Mouse (Mus musculus) T-helper 17 cell (primary cell): ENCODE data around the gene Gpr89.

ENCODE experiments used
- in situ Hi-C, 2 experiments: fragments of 300-600 bp; cut with MboI, MseI; formaldehyde crosslinking; loops; 1 replicate in 1 of 2; 2 replicates in 1 of 2; pipeline ENCODE4 v1.15.1; 2025; ENCODE audit warnings: high pct_unique_total_duplicates in 2 of 2

Gpr89 gene

DNA sequence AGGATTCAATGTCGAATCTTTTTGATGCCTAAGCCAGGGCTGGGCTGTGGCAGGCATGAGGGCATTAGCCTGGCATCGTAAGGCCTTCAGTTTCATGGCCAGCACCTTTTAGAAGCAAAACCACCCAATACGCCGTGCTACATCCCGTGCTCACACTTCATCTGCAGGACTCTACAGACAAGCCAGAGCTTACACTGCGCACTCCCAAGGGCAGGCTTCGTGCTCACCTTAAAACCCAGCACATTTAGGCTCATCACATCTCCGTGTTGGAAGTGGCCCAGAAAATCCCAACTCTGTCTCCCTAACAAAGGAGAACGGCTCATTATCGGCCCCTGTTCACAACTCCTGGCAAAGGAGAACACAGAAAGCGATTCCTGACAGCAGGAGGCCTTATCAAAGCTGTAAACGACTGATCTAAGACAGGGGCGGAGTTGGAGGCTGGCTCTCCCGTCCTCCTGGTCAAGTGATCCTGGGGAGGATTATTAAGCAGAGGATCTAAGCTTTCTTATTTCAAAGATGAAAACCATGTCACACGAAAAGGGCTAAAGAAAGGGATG, 76.8 kb downstream of the Gpr89 start:
- in situ Hi-C loops, result no loop called here

DNA sequence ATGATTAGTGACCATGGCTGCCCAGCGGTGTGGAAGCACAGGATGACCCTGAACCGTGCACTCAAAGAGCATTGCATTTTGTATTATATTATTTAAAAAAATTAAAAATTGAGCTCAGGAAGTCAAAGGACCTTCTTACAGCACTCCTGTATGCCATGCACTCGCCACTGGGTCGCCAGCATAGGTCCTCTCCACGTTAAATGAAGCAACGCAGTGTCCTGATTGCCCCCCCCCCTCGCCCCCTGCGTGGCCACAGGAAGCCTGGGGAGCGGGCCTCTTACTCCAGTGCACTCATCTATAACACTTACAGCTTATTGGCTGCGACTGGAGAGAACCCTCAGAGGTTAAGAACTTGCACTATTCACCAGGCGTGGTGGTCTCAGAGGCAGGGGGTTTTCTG, 79.9 kb downstream of the Gpr89 start:
- in situ Hi-C loops, result no loop called here

DNA sequence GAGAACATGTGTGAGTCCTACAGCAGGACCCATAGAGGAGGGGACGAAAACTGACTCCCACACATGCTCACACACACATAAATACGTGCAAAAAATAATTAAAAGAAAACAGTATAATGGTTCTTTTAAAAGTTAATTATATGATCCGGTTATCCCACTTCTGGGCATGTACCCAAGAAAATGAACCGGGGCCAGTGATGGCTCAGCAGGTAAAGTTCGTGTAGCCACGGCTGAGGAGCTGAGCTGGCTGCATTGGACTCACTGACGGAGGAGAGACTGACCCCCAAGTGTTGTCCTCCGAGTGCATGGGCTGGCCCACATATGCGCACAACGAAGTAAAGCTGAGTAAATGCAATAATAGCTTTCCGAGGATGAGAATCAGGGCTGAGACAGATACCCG, 80.5 kb downstream of the Gpr89 start:
- in situ Hi-C loops, result loop anchor here in 1 of 2 experiments (25.0 kb wide), 1 partner anchor 88 kb away; the partner anchor contains the start of genes Gja5 and Gpr89

DNA sequence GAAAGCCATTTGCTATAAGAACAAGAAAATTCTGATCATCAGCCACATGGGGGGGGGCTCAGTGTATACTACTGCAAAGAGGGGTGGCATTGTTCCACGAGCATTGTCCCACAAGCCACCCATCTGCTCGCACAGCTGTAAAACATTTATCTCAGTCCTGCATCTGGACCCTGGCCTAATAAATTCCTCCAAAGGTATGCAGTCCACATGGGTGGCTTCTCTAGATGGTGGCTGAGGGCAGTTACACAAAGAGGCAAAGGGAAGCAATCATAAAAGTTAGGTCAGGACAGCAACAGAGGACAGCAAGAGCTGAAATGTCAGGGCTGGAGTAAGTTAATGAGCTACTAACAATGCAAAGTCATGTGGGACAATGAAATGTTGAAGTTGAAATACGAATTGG, 81.4 kb downstream of the Gpr89 start:
- in situ Hi-C loops, result loop anchor here in 1 of 2 experiments (25.0 kb wide), 1 partner anchor 89 kb away; the partner anchor contains the start of genes Gja5 and Gpr89

DNA sequence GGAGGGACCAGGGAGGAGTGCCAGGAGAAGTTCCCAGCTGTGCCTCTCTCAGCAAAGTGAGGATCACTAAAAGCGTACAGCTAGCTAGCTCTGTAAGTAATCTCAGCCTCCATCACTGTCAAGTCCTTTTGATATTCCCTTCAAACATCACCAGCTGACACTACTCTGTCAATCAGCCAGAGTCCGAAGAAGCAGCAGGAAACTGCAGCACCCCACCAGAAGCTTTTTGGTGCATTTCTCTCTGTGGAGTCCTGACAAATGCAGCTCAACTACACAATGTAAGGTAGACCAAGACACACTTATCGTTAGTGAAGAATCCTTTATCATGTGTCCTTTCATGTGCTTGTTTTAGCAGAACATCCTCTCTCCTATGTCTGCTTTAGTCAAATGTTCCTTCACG, 83.6 kb downstream of the Gpr89 start:
- in situ Hi-C loops, result loop anchor here in 1 of 2 experiments (25.0 kb wide), 1 partner anchor 91 kb away; the partner anchor contains the start of genes Gja5 and Gpr89

DNA sequence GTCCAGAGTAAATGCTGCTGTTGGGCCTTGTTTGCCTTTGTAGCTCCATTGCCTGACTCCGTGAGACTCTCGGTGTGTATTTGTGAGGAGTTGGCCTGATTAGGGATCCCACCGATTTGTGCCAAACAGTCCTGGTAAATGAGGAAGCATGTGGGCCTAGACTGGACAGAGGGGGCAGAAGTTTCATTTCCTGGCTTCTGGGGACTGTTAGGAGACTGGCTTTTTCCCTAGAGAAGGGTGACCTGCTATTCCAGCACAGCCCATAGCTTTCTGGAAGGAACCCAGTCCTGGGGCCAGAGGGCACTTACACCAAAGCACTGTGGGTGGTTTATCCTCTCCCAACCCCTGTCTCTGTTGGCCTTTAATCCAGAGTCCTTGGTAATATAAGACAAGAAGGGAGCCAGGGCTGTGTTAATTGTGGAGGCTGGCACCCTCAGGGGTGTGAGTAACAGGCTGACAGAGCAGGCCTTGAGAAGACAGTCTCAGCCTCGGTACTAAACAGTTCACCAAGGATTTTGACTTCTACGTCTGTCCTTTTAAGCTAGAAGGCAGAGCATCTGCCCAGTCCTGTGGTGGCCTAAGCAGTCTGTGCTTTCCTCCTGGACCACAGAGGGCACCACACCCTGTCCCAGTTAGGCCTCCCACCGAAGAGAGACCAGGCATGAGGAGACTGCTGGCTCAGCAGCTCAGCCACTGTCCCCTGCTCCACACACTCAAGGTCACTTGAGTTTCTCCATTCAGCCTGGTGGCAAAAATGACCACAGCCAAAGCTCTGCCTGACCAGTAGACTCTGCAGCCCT, 84.8 kb downstream of the Gpr89 start:
- in situ Hi-C loops, result loop anchor here in 1 of 2 experiments (25.0 kb wide), 1 partner anchor 92 kb away; the partner anchor contains the start of genes Gja5 and Gpr89
